Mouse (Mus musculus) liver, adult 2 months (tissue): ENCODE measurements around the gene Defb21.

Experiments
- CTCF ChIP-seq: fragments of 200-500 bp; IDR thresholded peaks from 2 replicates; pipeline ENCODE4 v1.5.1; 2011; ENCODE audit warnings: low read depth, low read length, control low read depth
- POLR2A ChIP-seq: fragments of 200-500 bp; IDR thresholded peaks from 2 replicates; pipeline ENCODE4 v1.6.1; 2011; ENCODE audit warnings: low read length, control low read depth; ENCODE audit not compliant: insufficient read depth; ENCODE audit errors: extremely low read depth

GRCm38 (mm10) chr2:152620367-152621134 is 48.0 kb downstream of the Defb21 start:
- TF ChIP-seq POLR2A (no peak), CTCF (no peak)
